Mouse (Mus musculus): ENCODE data around the gene Dip2c.

Gene Dip2c

GRCm38 (mm10) chr13:9325262-9325661, 48.9 kb downstream of the Dip2c start:
- no peak for ATAC-seq (ENCODE audit: insufficient number of reproducible peaks, low FRiP score, low TSS enrichment)

GRCm38 (mm10) chr13:9329307-9329915, 53.1 kb downstream of the Dip2c start:
- ATAC-seq (ENCODE audit: insufficient number of reproducible peaks, low FRiP score, low TSS enrichment), result peak; percentile 86

GRCm38 (mm10) chr13:9333187-9333586, 56.9 kb downstream of the Dip2c start:
- no peak for ATAC-seq (ENCODE audit: insufficient number of reproducible peaks, low FRiP score, low TSS enrichment)

- ATAC-seq (ENCODE audit: insufficient number of reproducible peaks, low FRiP score, low TSS enrichment), result no peak
These were observed 64.0 kb downstream of the Dip2c start for GRCm38 (mm10) chr13:9340293-9340692.

GRCm38 (mm10) chr13:9342696-9343095, 66.4 kb downstream of the Dip2c start:
- no peak for ATAC-seq (ENCODE audit: insufficient number of reproducible peaks, low FRiP score, low TSS enrichment)

- no peak for ATAC-seq (ENCODE audit: insufficient number of reproducible peaks, low FRiP score, low TSS enrichment)
These were observed 71.1 kb downstream of the Dip2c start for GRCm38 (mm10) chr13:9347448-9347847.

- ATAC-seq (ENCODE audit: insufficient number of reproducible peaks, low FRiP score, low TSS enrichment), result no peak
These were observed 74.3 kb downstream of the Dip2c start for GRCm38 (mm10) chr13:9350670-9351069.

GRCm38 (mm10) chr13:9353890-9354289, 77.6 kb downstream of the Dip2c start:
- ATAC-seq (ENCODE audit: insufficient number of reproducible peaks, low FRiP score, low TSS enrichment), result no peak

- no peak; the same call in 1 of the 2 replicates for ATAC-seq (ENCODE audit: insufficient number of reproducible peaks, low FRiP score, low TSS enrichment)
These were observed 79.0 kb downstream of the Dip2c start for GRCm38 (mm10) chr13:9355331-9355730.

GRCm38 (mm10) chr13:9361457-9361856, 85.1 kb downstream of the Dip2c start:
- no peak for ATAC-seq (ENCODE audit: insufficient number of reproducible peaks, low FRiP score, low TSS enrichment)

GRCm38 (mm10) chr13:9371387-9371786, 95.1 kb downstream of the Dip2c start:
- ATAC-seq (ENCODE audit: insufficient number of reproducible peaks, low FRiP score, low TSS enrichment), result no peak

GRCm38 (mm10) chr13:9377130-9377529, 100.8 kb downstream of the Dip2c start:
- ATAC-seq (ENCODE audit: insufficient number of reproducible peaks, low FRiP score, low TSS enrichment), result no peak

- ATAC-seq (ENCODE audit: insufficient number of reproducible peaks, low FRiP score, low TSS enrichment), result no peak
These were observed 104.5 kb downstream of the Dip2c start for GRCm38 (mm10) chr13:9380740-9381410.

- ATAC-seq (ENCODE audit: insufficient number of reproducible peaks, low FRiP score, low TSS enrichment), result no peak
These were observed 111.7 kb downstream of the Dip2c start for GRCm38 (mm10) chr13:9388017-9388416.

GRCm38 (mm10) chr13:9389334-9389733, 113.0 kb downstream of the Dip2c start:
- no peak for ATAC-seq (ENCODE audit: insufficient number of reproducible peaks, low FRiP score, low TSS enrichment)

- no peak for ATAC-seq (ENCODE audit: insufficient number of reproducible peaks, low FRiP score, low TSS enrichment)
These were observed 114.0 kb downstream of the Dip2c start for GRCm38 (mm10) chr13:9390204-9390804.

GRCm38 (mm10) chr13:9393470-9393869, 117.1 kb downstream of the Dip2c start:
- ATAC-seq (ENCODE audit: insufficient number of reproducible peaks, low FRiP score, low TSS enrichment), result no peak

- no peak for ATAC-seq (ENCODE audit: insufficient number of reproducible peaks, low FRiP score, low TSS enrichment)
These were observed 119.0 kb downstream of the Dip2c start for GRCm38 (mm10) chr13:9395286-9395685.

GRCm38 (mm10) chr13:9398846-9399245, 122.5 kb downstream of the Dip2c start:
- ATAC-seq (ENCODE audit: insufficient number of reproducible peaks, low FRiP score, low TSS enrichment), result no peak

- no peak for ATAC-seq (ENCODE audit: insufficient number of reproducible peaks, low FRiP score, low TSS enrichment)
These were observed 129.1 kb downstream of the Dip2c start for GRCm38 (mm10) chr13:9405399-9405798.

- no peak for ATAC-seq (ENCODE audit: insufficient number of reproducible peaks, low FRiP score, low TSS enrichment)
These were observed 132.7 kb downstream of the Dip2c start for GRCm38 (mm10) chr13:9408983-9409382.

GRCm38 (mm10) chr13:9418441-9418840, 142.1 kb downstream of the Dip2c start:
- no peak for ATAC-seq (ENCODE audit: insufficient number of reproducible peaks, low FRiP score, low TSS enrichment)

Measured in cerebellum, adult (tissue).